Mouse (Mus musculus): ENCODE measurements around the gene Mcpt9.
"Not testable (repeated sequence)": the region's sequence is repeated elsewhere in the genome, so short reads cannot be mapped to it uniquely, and the experiment has no call there.

Gene Mcpt9

GRCm38 (mm10) chr14:56030395-56030794, at the start of gene Mcpt9:
Gene Mcpt9 (minus strand): TSS chr14:56030495.
- not testable (repeated sequence) for DNase-seq (ENCODE audit: low spot score)

- DNase-seq (ENCODE audit: low spot score), result not testable (repeated sequence)
Observed at GRCm38 (mm10) chr14:56062213-56062612, 31.9 kb upstream of the Mcpt9 start, which contains the start of gene Mcpt4. Gene Mcpt4 (minus strand): TSS chr14:56062313.

- DNase-seq (ENCODE audit: low spot score), result no peak
Observed at GRCm38 (mm10) chr14:56057722-56058121, 27.4 kb upstream of the Mcpt9 start.

- DNase-seq (ENCODE audit: low spot score), result no peak
Observed at GRCm38 (mm10) chr14:56055408-56055807, 25.1 kb upstream of the Mcpt9 start.

GRCm38 (mm10) chr14:56041792-56042191, 11.5 kb upstream of the Mcpt9 start, which contains the start of gene Mcpt2:
Gene Mcpt2 (plus strand): TSS chr14:56042041.
- not testable (repeated sequence) for DNase-seq (ENCODE audit: low spot score)

GRCm38 (mm10) chr14:56034433-56034832, 4.1 kb upstream of the Mcpt9 start:
- DNase-seq (ENCODE audit: low spot score), result no peak

GRCm38 (mm10) chr14:56021305-56021704, 9.0 kb downstream of the Mcpt9 start:
- not testable (repeated sequence) for DNase-seq (ENCODE audit: low spot score)

GRCm38 (mm10) chr14:56019446-56019845, 10.8 kb downstream of the Mcpt9 start:
- no peak for DNase-seq (ENCODE audit: low spot score)

- not testable (repeated sequence) for DNase-seq (ENCODE audit: low spot score)
Observed at GRCm38 (mm10) chr14:56017671-56018070, 12.6 kb downstream of the Mcpt9 start, which contains the start of gene Mcpt1. Gene Mcpt1 (plus strand): TSS chr14:56017971.

GRCm38 (mm10) chr14:56013924-56014323, 16.4 kb downstream of the Mcpt9 start:
- DNase-seq (ENCODE audit: low spot score), result no peak

- no peak for DNase-seq (ENCODE audit: low spot score)
Observed at GRCm38 (mm10) chr14:56013147-56013546, 17.1 kb downstream of the Mcpt9 start.

GRCm38 (mm10) chr14:55987464-55987863, 42.8 kb downstream of the Mcpt9 start:
- DNase-seq (ENCODE audit: low spot score), result not testable (repeated sequence)

All from layer of hippocampus, adult 9-10 months (tissue).